Mouse (Mus musculus) liver, adult 2 months (tissue): ENCODE measurements around the gene Ormdl3. TPM values are rescaled to one million over a fixed set of nuclear protein-coding genes. Genes with fewer than 3 reads are reported as not detected.

Experiments used
- DNase-seq: peaks from one replicate; pipeline ENCODE4 v3.0.0-alpha.2; 2011; ENCODE audit warnings: low read depth, low spot score; ENCODE audit errors: extremely low read depth
- H3K27ac ChIP-seq: fragments of 200-500 bp; replicated peaks from 2 replicates; pipeline ENCODE4 v1.5.1; 2012; ENCODE audit warnings: low read depth, mild to moderate bottlenecking, control low read depth, inconsistent platforms, low read length; ENCODE audit not compliant: insufficient read depth
- H3K27me3 ChIP-seq: fragments of 200-500 bp; 2 replicates; pipeline ENCODE4 v1.6.1; 2012; ENCODE audit warnings: mild to moderate bottlenecking, moderate library complexity, low read length, inconsistent platforms; ENCODE audit not compliant: control insufficient read depth, insufficient read depth
- H3K36me3 ChIP-seq: fragments of 200-500 bp; 2 replicates; pipeline ENCODE4 v1.6.1; 2012; ENCODE audit warnings: low read length, inconsistent platforms; ENCODE audit not compliant: control insufficient read depth, insufficient read depth
- H3K4me1 ChIP-seq: fragments of 200-500 bp; 2 replicates; pipeline ENCODE4 v1.6.1; 2011; ENCODE audit warnings: low read length; ENCODE audit not compliant: control insufficient read depth, insufficient read depth
- H3K4me3 ChIP-seq: fragments of 200-500 bp; 2 replicates; pipeline ENCODE4 v1.5.1; 2011; ENCODE audit warnings: low read depth, mild to moderate bottlenecking, control low read depth, low read length, moderate library complexity; ENCODE audit not compliant: insufficient read depth
- H3K79me2 ChIP-seq: fragments of 200-500 bp; 2 replicates; pipeline ENCODE4 v1.6.1; 2012; ENCODE audit warnings: inconsistent platforms, mild to moderate bottlenecking, low read length, moderate library complexity; ENCODE audit not compliant: control insufficient read depth, insufficient read depth
- H3K9ac ChIP-seq: fragments of 200-500 bp; 2 replicates; pipeline ENCODE4 v1.6.1; 2012; ENCODE audit warnings: low read depth, mild to moderate bottlenecking, control low read depth, inconsistent platforms, low read length
- CTCF ChIP-seq: fragments of 200-500 bp; IDR thresholded peaks from 2 replicates; pipeline ENCODE4 v1.5.1; 2011; ENCODE audit warnings: low read depth, low read length, control low read depth
- POLR2A ChIP-seq: fragments of 200-500 bp; IDR thresholded peaks from 2 replicates; pipeline ENCODE4 v1.6.1; 2011; ENCODE audit warnings: low read length, control low read depth; ENCODE audit not compliant: insufficient read depth; ENCODE audit errors: extremely low read depth
- WGBS: fragments of 180-500 bp; shearing (Covaris S2); methylation state at CpG from one replicate; pipeline ENCODE4 v1.1.7; 2018; 5-methylcytosine and 5-hydroxymethylcytosine counted together
- polyA plus RNA-seq: library from polyadenylated mRNA; depleted of rRNA; stranded (reverse); fragments of >200 nt; gene quantifications from 2 replicates; pipeline ENCODE4 v1.2.3, GENCODE M21; 2012
- total RNA-seq: library from RNA; depleted of rRNA; stranded (reverse); fragments of >200 nt; gene quantifications from 2 replicates; pipeline ENCODE4 v1.2.3, GENCODE M21; 2014

Gene Ormdl3
- total and polyA plus RNA-seq, 2 experiments = 62.0 to 119 TPM

DNA sequence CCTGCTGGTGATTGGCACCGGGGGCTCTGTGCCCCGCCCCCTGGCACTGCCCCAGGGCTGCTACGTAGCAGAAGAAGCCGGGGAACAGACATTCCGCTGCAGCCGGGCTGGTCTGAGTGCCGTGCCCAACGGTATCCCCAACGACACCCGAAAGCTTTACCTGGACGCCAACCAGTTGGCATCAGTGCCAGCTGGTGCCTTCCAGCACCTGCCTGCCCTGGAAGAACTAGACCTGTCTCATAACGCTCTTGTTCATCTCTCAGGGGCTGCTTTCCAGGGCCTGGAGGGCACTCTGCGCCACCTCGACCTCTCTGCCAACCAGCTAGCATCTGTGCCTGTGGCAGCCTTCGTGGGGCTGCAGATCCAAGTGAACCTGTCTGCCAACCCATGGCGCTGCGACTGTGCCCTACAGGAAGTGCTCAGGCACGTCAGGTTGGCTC is 11.7 kb upstream of the Ormdl3 start:
- no peak overlapping the region for H3K9ac ChIP-seq
- no peak for TF ChIP-seq POLR2A
- TF ChIP-seq CTCF = no peak
- no peaks in the 10 kb centered on the region for H3K79me2 ChIP-seq
- WGBS = 59% methylated on average over 18 of the region's 18 CpGs
- no peak overlapping the region for H3K4me3 ChIP-seq
- no peak for DNase-seq
- H3K27me3 ChIP-seq = peaks cover 12% of the 10 kb centered on the region
- no peak overlapping the region for H3K27ac ChIP-seq
- no peaks in the 10 kb centered on the region for H3K36me3 ChIP-seq
- H3K4me1 ChIP-seq = no peaks in the 10 kb centered on the region

DNA sequence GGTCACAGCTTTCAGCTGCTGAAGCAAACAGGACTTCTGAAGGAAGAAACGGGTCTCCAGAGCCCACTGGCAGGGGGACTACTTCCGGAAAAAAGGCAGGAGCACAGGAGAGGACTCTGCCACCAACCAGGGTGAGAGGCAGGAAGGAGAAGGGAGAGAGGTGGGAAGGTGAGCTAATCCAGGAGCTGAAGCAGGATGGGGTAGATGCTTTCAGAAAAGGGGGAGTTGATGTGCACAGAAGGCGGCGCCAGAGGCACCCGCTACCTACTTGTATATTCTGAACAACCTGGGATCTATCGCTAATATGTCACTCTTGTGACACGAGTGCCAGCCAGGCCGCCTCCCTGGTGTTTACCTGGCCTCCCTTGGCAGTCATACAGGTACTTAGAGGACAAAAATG is 10.8 kb upstream of the Ormdl3 start, which contains the start of gene Lrrc3c:
Gene Lrrc3c (plus strand): TSS at position 301 of the 400 bp plus-strand sequence.
- Histone ChIP-seq H3K79me2 (no peaks in the 10 kb centered on the region), H3K4me1 (no peaks in the 10 kb centered on the region), H3K27me3 (peaks cover 12% of the 10 kb centered on the region), H3K9ac (no peak within 1 kb of the TSS), H3K27ac (no peak within 1 kb of the TSS), H3K36me3 (no peaks in the 10 kb centered on the region), H3K4me3 (no peak within 1 kb of the TSS)
- WGBS = 82% methylated on average over 8 of the region's 8 CpGs
- TF ChIP-seq POLR2A (no peak), CTCF (no peak)
- no peak for DNase-seq

GRCm38 (mm10) chr11:98597363-98597762 is 10.2 kb upstream of the Ormdl3 start:
- Histone ChIP-seq H3K4me3 (no peak overlapping the region), H3K27ac (no peak overlapping the region), H3K9ac (no peak overlapping the region), H3K36me3 (no peaks in the 10 kb centered on the region), H3K4me1 (no peaks in the 10 kb centered on the region), H3K79me2 (no peaks in the 10 kb centered on the region), H3K27me3 (peaks cover 12% of the 10 kb centered on the region)
- 26% methylated on average over 6 of the region's 6 CpGs for WGBS
- peak; percentile 51 for DNase-seq
- TF ChIP-seq CTCF (peak; percentile 79), POLR2A (no peak)

DNA sequence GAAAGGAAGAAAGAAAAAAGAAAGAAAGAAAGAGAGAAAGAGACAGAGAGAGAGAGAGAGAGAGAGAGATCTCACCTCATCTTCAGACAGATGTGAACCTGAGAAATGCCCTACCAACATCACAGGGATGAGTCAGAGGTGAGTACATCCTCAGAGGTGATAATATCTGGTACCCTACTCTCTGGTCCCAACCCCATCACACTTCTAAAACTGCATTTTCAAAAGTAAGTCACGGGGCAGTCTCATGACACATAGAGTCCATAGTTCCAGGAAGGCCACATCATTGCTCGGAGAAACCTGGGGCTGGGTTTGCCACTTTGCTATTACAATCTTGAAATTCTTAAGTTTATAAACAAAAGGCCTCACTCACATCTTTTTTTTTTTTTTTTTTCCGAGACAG is 8.8 kb upstream of the Ormdl3 start:
- no peaks in the 10 kb centered on the region for H3K79me2 ChIP-seq

DNA sequence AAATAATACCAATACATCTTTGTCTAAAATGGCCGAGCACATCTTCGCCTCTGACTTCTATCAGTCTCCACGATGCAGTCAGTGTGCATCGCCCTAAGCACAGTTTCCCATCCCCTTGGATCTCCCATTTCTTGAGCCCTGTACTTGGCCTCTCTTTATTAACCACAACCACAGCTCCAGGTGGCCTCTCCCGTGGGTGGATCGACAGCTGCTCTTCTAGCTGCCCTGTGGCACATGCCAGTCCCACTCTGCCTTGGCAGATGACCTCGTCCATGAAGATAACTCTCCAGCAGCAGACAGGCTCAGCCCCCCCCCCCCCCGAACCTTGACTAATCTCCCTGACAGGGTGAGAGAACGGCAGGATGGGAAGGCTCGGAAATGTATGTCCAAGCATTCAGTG is 8.3 kb upstream of the Ormdl3 start:
- peaks cover 3% of the 10 kb centered on the region for H3K4me1 ChIP-seq

More for the DNA sequence above, 8.8 kb upstream of the Ormdl3 start:
- DNase-seq = no peak
- H3K9ac ChIP-seq = no peak overlapping the region
- 61% methylated on average over 3 of the region's 3 CpGs for WGBS
- H3K27ac ChIP-seq = no peak overlapping the region
- H3K36me3 ChIP-seq = no peaks in the 10 kb centered on the region
- H3K4me1 ChIP-seq = peaks cover 3% of the 10 kb centered on the region
- no peak for TF ChIP-seq POLR2A
- no peak for TF ChIP-seq CTCF
- no peak overlapping the region for H3K4me3 ChIP-seq
- H3K27me3 ChIP-seq = peaks cover 9% of the 10 kb centered on the region

DNA sequence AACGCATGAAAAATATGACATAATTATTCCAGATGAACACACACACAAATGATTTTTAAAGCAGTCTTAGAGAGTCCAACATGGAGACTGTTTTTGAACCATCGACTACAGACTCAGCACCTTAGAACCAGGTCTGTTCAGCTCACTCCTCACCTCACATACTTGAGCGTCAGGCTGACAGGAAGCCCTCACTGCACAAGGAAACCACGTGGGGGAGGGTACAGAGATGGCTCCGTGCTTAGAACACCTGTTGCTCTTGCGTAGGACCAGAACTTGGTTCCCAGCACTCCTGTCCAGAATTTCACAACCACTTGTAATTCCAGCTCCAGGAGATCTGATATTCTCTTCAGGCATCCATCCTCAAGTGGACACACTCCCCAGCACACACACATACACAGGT is 7.9 kb upstream of the Ormdl3 start:
- no peak overlapping the region for H3K9ac ChIP-seq
- DNase-seq = no peak
- WGBS = 74% methylated on average over 6 of the region's 6 CpGs

More for the DNA sequence above, 8.3 kb upstream of the Ormdl3 start:
- Histone ChIP-seq H3K4me3 (no peak overlapping the region), H3K27me3 (peaks cover 9% of the 10 kb centered on the region), H3K36me3 (no peaks in the 10 kb centered on the region), H3K27ac (no peak overlapping the region), H3K79me2 (no peaks in the 10 kb centered on the region), H3K9ac (no peak overlapping the region)
- whole genome bisulfite sequencing = 73% methylated on average over 10 of the region's 10 CpGs
- TF ChIP-seq POLR2A = no peak
- no peak for TF ChIP-seq CTCF
- DNase-seq = no peak

More for the DNA sequence above, 7.9 kb upstream of the Ormdl3 start:
- no peak for TF ChIP-seq CTCF
- no peak for TF ChIP-seq POLR2A
- Histone ChIP-seq H3K4me1 (peaks cover 3% of the 10 kb centered on the region), H3K27me3 (peaks cover 9% of the 10 kb centered on the region), H3K36me3 (no peaks in the 10 kb centered on the region), H3K4me3 (no peak overlapping the region), H3K27ac (no peak overlapping the region), H3K79me2 (no peaks in the 10 kb centered on the region)
